Mouse (Mus musculus): Measurements from ENCODE around the gene Ptdss2. TPM values are rescaled to one million over a fixed set of nuclear protein-coding genes. Genes with fewer than 3 reads are reported as not detected.

Ptdss2 gene
- polyA plus RNA-seq, 1 experiment, result 20.5 TPM

DNA sequence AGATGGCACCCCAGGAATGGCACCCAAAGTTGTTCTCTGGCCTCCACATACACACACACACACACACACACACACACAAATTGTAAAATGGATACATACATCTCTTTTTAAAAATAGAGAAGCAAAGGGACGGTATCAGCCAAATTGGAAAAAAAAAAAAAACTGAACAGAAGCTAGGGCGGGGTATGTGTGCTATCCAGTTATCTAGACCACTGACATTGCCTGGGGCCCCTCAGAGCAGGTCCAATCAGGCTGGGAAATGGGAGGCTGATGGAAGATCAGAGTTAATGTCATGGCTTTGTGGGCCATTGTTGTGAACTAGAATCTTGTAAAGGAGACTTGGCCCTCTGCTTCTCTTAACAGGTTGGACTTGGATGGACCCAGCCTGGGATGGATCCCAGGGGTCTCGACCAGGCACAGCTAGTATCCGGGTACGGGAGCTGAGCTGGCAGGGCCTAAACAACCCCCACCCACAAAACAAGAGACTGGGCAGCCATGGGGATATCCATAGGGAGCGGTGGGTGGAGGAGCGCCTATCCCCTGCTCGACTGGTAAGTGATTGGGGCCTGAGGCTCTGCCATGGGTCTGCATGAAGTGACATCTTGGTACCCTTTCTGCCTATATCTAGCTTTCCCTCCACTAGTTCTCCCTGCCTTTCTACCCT is 74.6 kb downstream of the Ptdss2 start:
- TF ChIP-seq FOSL1 (IDR thresholded peaks at IDR 0.05; ENCODE audit: insufficient read depth, low read length, poor library complexity, severe bottlenecking), result no peak
- no peak for TF ChIP-seq CEBPB (IDR thresholded peaks at IDR 0.05; ENCODE audit: low read depth)
- TF ChIP-seq MYOG (IDR thresholded peaks at IDR 0.05; ENCODE audit: control insufficient read depth, extremely low read depth, insufficient read length), result no peak
- TF ChIP-seq MYOD1 (IDR thresholded peaks at IDR 0.05; ENCODE audit: control insufficient read depth, insufficient read length, low read depth), result no peak
- no peak for TF ChIP-seq USF1 (IDR thresholded peaks at IDR 0.05; ENCODE audit: low read depth)
- TF ChIP-seq MAX (IDR thresholded peaks at IDR 0.05), result no peak
- H3K27me3 ChIP-seq (ENCODE audit: control insufficient read depth, insufficient read depth, insufficient read length), result peaks cover 11% of the 10 kb centered on the region
- no peak overlapping the region for H3ac ChIP-seq (ENCODE audit: control insufficient read depth, insufficient read length, low read depth)
- H3K4me3 ChIP-seq (ENCODE audit: insufficient read depth, poor library complexity, severe bottlenecking), result no peak overlapping the region
- peaks cover 5% of the 10 kb centered on the region for H3K79me3 ChIP-seq (ENCODE audit: low read depth)
- H3K79me2 ChIP-seq (ENCODE audit: control insufficient read depth, insufficient read depth), result peaks cover 19% of the 10 kb centered on the region
- peaks cover 6% of the 10 kb centered on the region for H3K36me3 ChIP-seq (ENCODE audit: control insufficient read depth, insufficient read depth)

- TF ChIP-seq MYOD1 (IDR thresholded peaks at IDR 0.05; ENCODE audit: control insufficient read depth, insufficient read length, low read depth) (no peak), CTCF (IDR thresholded peaks at IDR 0.05; ENCODE audit: control insufficient read depth, insufficient read depth, insufficient read length) (no peak), MAX (IDR thresholded peaks at IDR 0.05) (no peak), MYOG (IDR thresholded peaks at IDR 0.05; ENCODE audit: control insufficient read depth, extremely low read depth, insufficient read length) (no peak), FOSL1 (IDR thresholded peaks at IDR 0.05; ENCODE audit: insufficient read depth, low read length, poor library complexity, severe bottlenecking) (no peak), USF1 (IDR thresholded peaks at IDR 0.05; ENCODE audit: low read depth) (no peak), CEBPB (IDR thresholded peaks at IDR 0.05; ENCODE audit: low read depth) (no peak)
- no peak overlapping the region for H3ac ChIP-seq (ENCODE audit: control insufficient read depth, insufficient read length, low read depth)
- peaks cover 11% of the 10 kb centered on the region for H3K27me3 ChIP-seq (ENCODE audit: control insufficient read depth, insufficient read depth, insufficient read length)
- no peak overlapping the region for H3K4me3 ChIP-seq (ENCODE audit: insufficient read depth, poor library complexity, severe bottlenecking)
- no peaks in the 10 kb centered on the region for H3K36me3 ChIP-seq (ENCODE audit: control insufficient read depth, insufficient read depth)
- peaks cover 5% of the 10 kb centered on the region for H3K79me2 ChIP-seq (ENCODE audit: control insufficient read depth, insufficient read depth)
- H3K79me3 ChIP-seq (ENCODE audit: low read depth), result peaks cover 1% of the 10 kb centered on the region
Observed at GRCm38 (mm10) chr7:141198121-141198520, 75.9 kb downstream of the Ptdss2 start.

- TF ChIP-seq MYOG (IDR thresholded peaks at IDR 0.05; ENCODE audit: control insufficient read depth, extremely low read depth, insufficient read length) (no peak), MYOD1 (IDR thresholded peaks at IDR 0.05; ENCODE audit: control insufficient read depth, insufficient read length, low read depth) (no peak), CEBPB (IDR thresholded peaks at IDR 0.05; ENCODE audit: low read depth) (no peak), MAX (IDR thresholded peaks at IDR 0.05) (no peak), FOSL1 (IDR thresholded peaks at IDR 0.05; ENCODE audit: insufficient read depth, low read length, poor library complexity, severe bottlenecking) (no peak), CTCF (IDR thresholded peaks at IDR 0.05; ENCODE audit: control insufficient read depth, insufficient read depth, insufficient read length) (no peak), USF1 (IDR thresholded peaks at IDR 0.05; ENCODE audit: low read depth) (no peak)
- H3K79me3 ChIP-seq (ENCODE audit: low read depth), result no peaks in the 10 kb centered on the region
- H3ac ChIP-seq (ENCODE audit: control insufficient read depth, insufficient read length, low read depth), result no peak overlapping the region
Observed at GRCm38 (mm10) chr7:141204546-141204945, 82.4 kb downstream of the Ptdss2 start.

GRCm38 (mm10) chr7:141205504-141205903 is 83.3 kb downstream of the Ptdss2 start:
- no peaks in the 10 kb centered on the region for H3K36me3 ChIP-seq (ENCODE audit: control insufficient read depth, insufficient read depth)
- H3ac ChIP-seq (ENCODE audit: control insufficient read depth, insufficient read length, low read depth), result no peak overlapping the region
- TF ChIP-seq USF1 (IDR thresholded peaks at IDR 0.05; ENCODE audit: low read depth) (no peak), CEBPB (IDR thresholded peaks at IDR 0.05; ENCODE audit: low read depth) (no peak), MYOG (IDR thresholded peaks at IDR 0.05; ENCODE audit: control insufficient read depth, extremely low read depth, insufficient read length) (no peak), MYOD1 (IDR thresholded peaks at IDR 0.05; ENCODE audit: control insufficient read depth, insufficient read length, low read depth) (no peak), CTCF (IDR thresholded peaks at IDR 0.05; ENCODE audit: control insufficient read depth, insufficient read depth, insufficient read length) (no peak), FOSL1 (IDR thresholded peaks at IDR 0.05; ENCODE audit: insufficient read depth, low read length, poor library complexity, severe bottlenecking) (no peak), MAX (IDR thresholded peaks at IDR 0.05) (no peak)
- H3K79me3 ChIP-seq (ENCODE audit: low read depth), result no peaks in the 10 kb centered on the region
- no peaks in the 10 kb centered on the region for H3K79me2 ChIP-seq (ENCODE audit: control insufficient read depth, insufficient read depth)
- no peak overlapping the region for H3K4me3 ChIP-seq (ENCODE audit: insufficient read depth, poor library complexity, severe bottlenecking)
- H3K27me3 ChIP-seq (ENCODE audit: control insufficient read depth, insufficient read depth, insufficient read length), result peaks cover 40% of the 10 kb centered on the region

More at GRCm38 (mm10) chr7:141204546-141204945, 82.4 kb downstream of the Ptdss2 start:
- no peaks in the 10 kb centered on the region for H3K36me3 ChIP-seq (ENCODE audit: control insufficient read depth, insufficient read depth)
- H3K27me3 ChIP-seq (ENCODE audit: control insufficient read depth, insufficient read depth, insufficient read length), result peaks cover 39% of the 10 kb centered on the region
- H3K79me2 ChIP-seq (ENCODE audit: control insufficient read depth, insufficient read depth), result no peaks in the 10 kb centered on the region
- H3K4me3 ChIP-seq (ENCODE audit: insufficient read depth, poor library complexity, severe bottlenecking), result no peak overlapping the region

DNA sequence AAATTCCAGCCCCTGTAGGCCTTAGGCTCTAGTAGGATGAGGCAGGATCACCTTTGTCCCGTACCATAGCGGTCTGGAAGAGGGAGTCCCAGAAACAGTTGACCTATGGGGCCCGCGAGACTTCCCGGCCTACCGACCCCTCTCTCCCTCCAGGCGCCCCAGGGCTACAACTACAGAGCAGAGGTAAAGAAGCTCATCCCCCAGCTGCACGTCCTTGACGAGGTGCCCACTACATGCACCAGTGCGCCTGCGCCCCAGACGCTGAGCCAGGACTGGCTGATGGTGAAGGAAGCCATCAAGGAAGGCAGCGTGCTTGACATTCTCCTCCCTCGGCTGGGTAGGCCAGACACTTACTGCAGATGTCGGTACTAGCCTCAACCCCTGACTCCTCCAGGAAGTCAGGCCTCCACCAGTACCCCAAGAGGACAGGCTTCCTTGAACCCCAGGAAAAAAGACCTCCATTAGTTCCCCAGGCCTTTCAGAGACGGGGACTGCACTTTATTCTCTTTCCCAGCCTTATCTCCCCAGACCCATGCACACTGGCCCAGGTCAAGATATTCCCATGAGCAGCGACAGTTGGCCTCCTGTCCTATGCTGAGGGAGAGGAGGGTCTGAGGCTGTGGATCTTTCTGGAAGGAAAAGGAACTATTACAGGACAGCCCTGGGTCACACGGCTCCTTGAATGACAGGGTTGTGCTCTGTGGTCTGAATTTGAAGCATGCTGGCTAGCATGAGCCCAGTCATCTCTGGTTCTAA is 84.2 kb downstream of the Ptdss2 start:
- no peaks in the 10 kb centered on the region for H3K79me2 ChIP-seq (ENCODE audit: control insufficient read depth, insufficient read depth)
- TF ChIP-seq USF1 (IDR thresholded peaks at IDR 0.05; ENCODE audit: low read depth), result no peak
- TF ChIP-seq MAX (IDR thresholded peaks at IDR 0.05), result no peak
- TF ChIP-seq MYOD1 (IDR thresholded peaks at IDR 0.05; ENCODE audit: control insufficient read depth, insufficient read length, low read depth), result no peak
- TF ChIP-seq FOSL1 (IDR thresholded peaks at IDR 0.05; ENCODE audit: insufficient read depth, low read length, poor library complexity, severe bottlenecking), result no peak
- TF ChIP-seq CTCF (IDR thresholded peaks at IDR 0.05; ENCODE audit: control insufficient read depth, insufficient read depth, insufficient read length), result no peak
- no peak for TF ChIP-seq MYOG (IDR thresholded peaks at IDR 0.05; ENCODE audit: control insufficient read depth, extremely low read depth, insufficient read length)
- no peak for TF ChIP-seq CEBPB (IDR thresholded peaks at IDR 0.05; ENCODE audit: low read depth)
- no peaks in the 10 kb centered on the region for H3K79me3 ChIP-seq (ENCODE audit: low read depth)
- H3K36me3 ChIP-seq (ENCODE audit: control insufficient read depth, insufficient read depth), result no peaks in the 10 kb centered on the region
- H3K4me3 ChIP-seq (ENCODE audit: insufficient read depth, poor library complexity, severe bottlenecking), result no peak overlapping the region
- peaks cover 44% of the 10 kb centered on the region for H3K27me3 ChIP-seq (ENCODE audit: control insufficient read depth, insufficient read depth, insufficient read length)
- no peak overlapping the region for H3ac ChIP-seq (ENCODE audit: control insufficient read depth, insufficient read length, low read depth)

Other genes with a start within 250 kb of the Ptdss2 start
- gene Psmd13, start 240.4 kb upstream of the Ptdss2 start, polyA plus RNA-seq (2012; fragmentation: generic; extraction: Trizol), result 211 TPM
- 17.4 TPM for gene Sirt3, start 240.1 kb upstream of the Ptdss2 start, polyA plus RNA-seq (2012; fragmentation: generic; extraction: Trizol)
- 0.81 TPM for gene Cox8b, start 221.9 kb upstream of the Ptdss2 start, polyA plus RNA-seq (2012; fragmentation: generic; extraction: Trizol)
- 0.01 TPM for gene Nlrp6, start 201.5 kb upstream of the Ptdss2 start, polyA plus RNA-seq (2012; fragmentation: generic; extraction: Trizol)
- gene Pgghg, start 181.0 kb upstream of the Ptdss2 start, polyA plus RNA-seq (2012; fragmentation: generic; extraction: Trizol), result 12.2 TPM
- 0.44 TPM for gene Ifitm5, start 172.1 kb upstream of the Ptdss2 start, polyA plus RNA-seq (2012; fragmentation: generic; extraction: Trizol)
- gene Gm45717, start 166.4 kb upstream of the Ptdss2 start, polyA plus RNA-seq (2012; fragmentation: generic; extraction: Trizol), result not detected
- 609 TPM for gene Ifitm2, start 166.4 kb upstream of the Ptdss2 start, polyA plus RNA-seq (2012; fragmentation: generic; extraction: Trizol)
- gene Ifitm1, start 155.2 kb upstream of the Ptdss2 start, polyA plus RNA-seq (2012; fragmentation: generic; extraction: Trizol), result 60.7 TPM
- gene Ifitm3, start 111.6 kb upstream of the Ptdss2 start, polyA plus RNA-seq (2012; fragmentation: generic; extraction: Trizol), result 956 TPM
- gene Ifitm6, start 104.5 kb upstream of the Ptdss2 start, polyA plus RNA-seq (2012; fragmentation: generic; extraction: Trizol), result 1.3 TPM
- not detected for gene Gm17387, start 93.3 kb upstream of the Ptdss2 start, polyA plus RNA-seq (2012; fragmentation: generic; extraction: Trizol)
- 4.0 TPM for gene B4galnt4, start 61.3 kb upstream of the Ptdss2 start, polyA plus RNA-seq (2012; fragmentation: generic; extraction: Trizol)
- gene Pkp3, start 44.2 kb upstream of the Ptdss2 start, polyA plus RNA-seq (2012; fragmentation: generic; extraction: Trizol), result 0.88 TPM
- 13.9 TPM for gene Sigirr, start 21.8 kb upstream of the Ptdss2 start, polyA plus RNA-seq (2012; fragmentation: generic; extraction: Trizol)
- gene Ano9, start 4.6 kb upstream of the Ptdss2 start, polyA plus RNA-seq (2012; fragmentation: generic; extraction: Trizol), result not detected
- gene Rnh1, start 50.5 kb downstream of the Ptdss2 start, polyA plus RNA-seq (2012; fragmentation: generic; extraction: Trizol), result 251 TPM
- gene Hras, start 71.6 kb downstream of the Ptdss2 start, polyA plus RNA-seq (2012; fragmentation: generic; extraction: Trizol), result 181 TPM
- gene Lrrc56, start 71.8 kb downstream of the Ptdss2 start, polyA plus RNA-seq (2012; fragmentation: generic; extraction: Trizol), result 0.32 TPM
- gene Lmntd2, start 91.7 kb downstream of the Ptdss2 start, polyA plus RNA-seq (2012; fragmentation: generic; extraction: Trizol), result 0.05 TPM
- gene Rassf7, start 93.5 kb downstream of the Ptdss2 start, polyA plus RNA-seq (2012; fragmentation: generic; extraction: Trizol), result 25.2 TPM
- gene Phrf1, start 106.4 kb downstream of the Ptdss2 start, polyA plus RNA-seq (2012; fragmentation: generic; extraction: Trizol), result 60.2 TPM
- gene Irf7, start 144.1 kb downstream of the Ptdss2 start, polyA plus RNA-seq (2012; fragmentation: generic; extraction: Trizol), result 0.35 TPM
- 0.04 TPM for gene Cdhr5, start 154.4 kb downstream of the Ptdss2 start, polyA plus RNA-seq (2012; fragmentation: generic; extraction: Trizol)
- gene Sct, start 156.8 kb downstream of the Ptdss2 start, polyA plus RNA-seq (2012; fragmentation: generic; extraction: Trizol), result 16.1 TPM
- 0.01 TPM for gene Drd4, start 169.6 kb downstream of the Ptdss2 start, polyA plus RNA-seq (2012; fragmentation: generic; extraction: Trizol)
- 21.4 TPM for gene Deaf1, start 205.3 kb downstream of the Ptdss2 start, polyA plus RNA-seq (2012; fragmentation: generic; extraction: Trizol)
- 18.9 TPM for gene Tmem80, start 205.4 kb downstream of the Ptdss2 start, polyA plus RNA-seq (2012; fragmentation: generic; extraction: Trizol)
- gene Eps8l2, start 216.5 kb downstream of the Ptdss2 start, polyA plus RNA-seq (2012; fragmentation: generic; extraction: Trizol), result 0.67 TPM

Data from C2C12 (cell line).